Mouse (Mus musculus) left cerebral cortex, postnatal 10 days (tissue): ENCODE results near the gene Chpt1. TPM values are rescaled to one million over a fixed set of nuclear protein-coding genes. Genes with fewer than 3 reads are reported as not detected.
A peak's percentile ranks its signal among the peaks of the same experiment; 100 is the strongest.
"Not testable (repeated sequence)": the region's sequence is repeated elsewhere in the genome, so short reads cannot be mapped to it uniquely, and the experiment has no call there.

ENCODE experiments used
- DNase-seq, 2 experiments: peaks; one replicate each; pipeline ENCODE4 v3.0.0; 2021 to 2022; ENCODE audit warnings: low spot score in 2 of 2, mixed read lengths in 1 of 2; ENCODE audit errors: extremely low spot score in 1 of 2
- intact Hi-C: fragments of 180-260 bp; cut with DNase I; formaldehyde crosslinking; loops from one replicate; pipeline ENCODE4 v1.15.1; 2025
- total RNA-seq, 2 experiments: library from RNA; stranded (reverse); gene quantifications; 2 replicates each; pipeline ENCODE4 v1.2.3; 2021

Gene Chpt1
- 10 to 100 TPM; 25.2 to 28.2 TPM for total RNA-seq

GRCm38 (mm10) chr10:88503421-88504314, at the start of gene Chpt1:
Gene Chpt1, minus strand, starts transcription at chr10:88504073.
- peak; percentile 62 to 92 for DNase-seq
- intact Hi-C loops: no loop called here

DNA sequence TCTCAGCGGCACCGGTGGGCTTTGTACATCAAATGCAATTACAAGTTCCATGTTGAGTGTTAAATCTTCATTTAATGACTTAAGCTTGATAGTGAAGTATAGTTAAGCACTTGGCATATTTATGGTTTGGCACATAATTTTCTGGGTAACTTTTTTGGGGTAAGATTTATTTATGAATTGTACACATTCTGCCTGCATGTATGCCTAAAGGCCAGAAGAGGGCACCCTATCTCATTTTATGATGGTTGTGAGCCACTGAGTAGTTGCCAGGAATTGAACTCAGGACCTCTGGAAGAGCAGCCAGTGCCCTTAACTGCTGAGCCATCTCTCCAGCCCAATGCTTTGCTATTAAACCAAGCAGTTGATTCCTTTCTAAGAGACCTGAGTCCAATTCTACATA, 48.9 kb upstream of the Chpt1 start:
- no peak for DNase-seq
- intact Hi-C loops: no loop called here

DNA sequence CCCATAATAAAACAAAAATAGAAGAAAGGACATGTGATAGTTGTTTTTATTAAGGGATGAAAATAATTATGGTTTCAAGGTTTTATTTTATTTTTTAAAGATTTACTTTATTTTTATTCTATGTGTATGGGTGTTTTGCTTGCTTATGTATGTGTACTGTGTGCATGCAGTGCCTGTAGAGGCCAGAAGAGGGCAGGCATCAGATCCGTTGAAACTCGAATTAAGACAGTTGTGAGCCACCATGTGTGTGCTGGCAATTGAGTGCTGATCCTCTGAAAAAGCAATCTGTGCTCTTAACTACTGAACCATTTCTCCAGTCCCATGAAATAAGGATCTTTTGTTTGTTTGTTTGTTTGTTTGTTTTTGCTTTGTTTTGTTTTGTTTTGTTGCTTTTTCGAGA, 46.4 kb upstream of the Chpt1 start:
- no peak for DNase-seq
- intact Hi-C loops: no loop called here

- no peak for DNase-seq
- intact Hi-C loops: no loop called here
Measured at GRCm38 (mm10) chr10:88547635-88548034, 43.8 kb upstream of the Chpt1 start.

DNA sequence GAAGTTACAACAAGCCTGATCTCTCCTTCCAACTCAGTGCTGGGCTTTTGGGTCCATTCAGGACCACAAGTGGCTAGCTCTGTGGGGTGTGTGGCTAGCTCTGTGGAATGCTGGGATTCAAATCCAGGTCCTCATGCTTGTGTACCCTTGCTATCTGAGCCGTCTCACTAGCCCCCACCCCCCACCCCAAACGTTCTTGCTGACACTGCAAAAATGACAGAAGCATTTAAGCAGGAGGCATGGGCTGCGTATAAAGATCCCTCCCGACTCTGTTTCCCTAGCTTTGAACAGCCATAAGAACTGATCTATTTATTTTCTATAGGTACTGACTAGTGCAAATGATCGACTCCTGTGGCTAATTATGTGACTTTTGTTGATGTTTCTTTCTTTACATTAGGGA, 26.8 kb upstream of the Chpt1 start:
- no peak for DNase-seq
- intact Hi-C loops: no loop called here

DNA sequence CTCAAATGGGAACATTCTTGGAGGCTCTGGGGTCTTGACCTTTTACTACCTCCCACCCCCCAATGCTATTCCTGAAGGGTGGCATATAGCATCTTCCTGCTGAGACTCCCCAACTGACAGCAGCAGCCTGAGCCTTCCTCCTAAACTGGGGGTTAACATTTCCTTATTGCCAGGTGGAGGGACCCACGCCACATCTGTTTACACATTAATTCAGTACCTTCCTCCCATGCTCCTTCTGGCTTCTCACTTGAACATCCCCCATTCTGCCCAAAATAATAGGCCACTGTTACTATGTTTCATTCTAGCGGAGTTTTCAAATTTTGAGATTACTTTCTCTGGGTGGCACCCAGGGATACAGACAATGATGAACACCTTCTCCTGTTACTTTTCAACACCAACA, 20.1 kb upstream of the Chpt1 start:
- no peak for DNase-seq

GRCm38 (mm10) chr10:88523212-88523611, 19.3 kb upstream of the Chpt1 start:
- intact Hi-C loops: no loop called here
- no peak for DNase-seq

More for the DNA sequence above, 20.1 kb upstream of the Chpt1 start:
- intact Hi-C loops: no loop called here

DNA sequence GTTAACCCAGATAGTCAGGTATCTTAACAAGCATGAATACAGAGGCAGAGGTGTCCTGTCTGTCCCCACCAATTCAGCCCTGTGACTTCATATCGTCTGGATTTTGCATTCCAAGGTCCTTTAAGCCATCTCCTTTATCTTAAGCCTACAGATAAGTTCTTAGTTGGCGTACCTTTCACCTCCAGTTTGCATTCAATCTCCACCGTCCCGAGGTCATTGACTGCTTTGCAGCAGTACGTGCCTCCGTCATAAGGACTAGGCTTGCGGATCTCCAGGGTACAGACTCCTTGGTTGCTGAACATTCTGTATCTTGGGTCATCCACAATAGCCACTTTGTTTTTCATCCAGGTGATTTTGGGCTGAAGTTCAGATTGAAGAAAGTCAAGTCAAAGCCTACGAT, 18.9 kb upstream of the Chpt1 start:
- intact Hi-C loops: no loop called here
- no peak for DNase-seq

DNA sequence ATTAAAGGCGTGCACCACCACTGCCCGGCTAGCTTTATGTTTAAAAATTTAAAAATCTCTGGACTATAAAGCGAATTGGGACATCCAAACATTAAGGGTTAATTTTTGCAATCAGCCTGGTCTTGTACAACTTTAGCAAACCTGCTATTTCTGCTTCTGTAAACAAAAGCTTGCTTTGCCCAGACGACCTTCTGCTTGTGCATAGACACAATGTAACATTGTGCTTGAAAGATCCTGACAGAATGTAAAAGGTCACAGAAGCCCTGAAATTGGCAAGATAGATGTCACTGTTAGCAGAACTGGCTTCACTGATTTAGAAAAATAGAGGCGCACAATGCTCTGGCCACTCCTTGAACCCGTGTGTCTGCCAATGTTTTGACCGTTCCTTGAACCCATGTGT, 11.2 kb upstream of the Chpt1 start:
- intact Hi-C loops, DNase-seq: not testable (repeated sequence)

DNA sequence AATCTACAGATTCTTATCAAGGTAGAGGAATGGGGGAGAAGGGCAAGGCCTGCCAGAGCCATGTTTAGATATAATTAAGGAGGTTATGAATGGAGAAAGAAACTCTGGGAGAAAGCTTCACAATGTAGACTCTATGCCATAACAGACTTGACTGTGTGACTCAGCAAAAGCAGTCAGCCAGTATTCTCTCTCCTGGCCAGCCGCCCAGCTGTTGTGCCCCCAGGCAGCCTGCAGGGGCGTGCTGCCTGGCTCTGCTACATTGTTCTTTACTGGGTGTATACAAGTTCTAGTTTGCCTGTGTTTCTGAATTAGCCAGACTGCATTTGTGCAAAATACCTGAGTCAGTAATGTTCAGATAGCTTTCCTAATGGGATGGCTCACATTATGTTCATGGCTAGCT, 10.6 kb upstream of the Chpt1 start:
- intact Hi-C loops: no loop called here
- peak in 1 of 2 experiments; percentile 78 for DNase-seq

DNA sequence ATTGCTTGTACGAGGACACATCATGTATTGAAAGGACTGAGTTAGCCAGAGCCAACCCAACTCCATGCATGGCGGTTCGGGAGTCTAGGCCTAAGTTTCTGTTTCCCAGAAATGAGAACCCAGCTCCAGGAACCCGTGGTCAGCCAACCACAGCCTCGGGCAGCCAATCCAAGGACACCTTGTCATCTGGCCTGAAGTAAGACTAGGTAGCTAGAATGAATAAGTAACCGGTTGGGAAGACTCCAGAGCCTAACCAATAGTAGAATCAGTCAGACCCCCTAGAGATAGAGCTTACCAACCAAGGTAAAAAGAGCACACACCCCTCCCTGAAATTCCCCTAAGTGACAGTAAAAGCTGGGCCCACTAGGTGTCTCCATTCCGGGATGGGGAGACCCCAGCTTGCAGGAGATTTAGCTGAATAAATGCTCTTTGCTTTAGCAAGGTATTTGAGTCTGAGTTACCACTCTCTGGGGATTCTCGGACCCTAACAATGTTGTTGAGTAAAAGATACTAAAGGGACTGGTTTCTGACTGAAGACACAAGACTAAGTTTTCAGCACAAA, 9.8 kb upstream of the Chpt1 start:
- intact Hi-C loops: no loop called here
- no peak for DNase-seq

- intact Hi-C loops: no loop called here
Measured at GRCm38 (mm10) chr10:88511355-88511754, 7.5 kb upstream of the Chpt1 start.

DNA sequence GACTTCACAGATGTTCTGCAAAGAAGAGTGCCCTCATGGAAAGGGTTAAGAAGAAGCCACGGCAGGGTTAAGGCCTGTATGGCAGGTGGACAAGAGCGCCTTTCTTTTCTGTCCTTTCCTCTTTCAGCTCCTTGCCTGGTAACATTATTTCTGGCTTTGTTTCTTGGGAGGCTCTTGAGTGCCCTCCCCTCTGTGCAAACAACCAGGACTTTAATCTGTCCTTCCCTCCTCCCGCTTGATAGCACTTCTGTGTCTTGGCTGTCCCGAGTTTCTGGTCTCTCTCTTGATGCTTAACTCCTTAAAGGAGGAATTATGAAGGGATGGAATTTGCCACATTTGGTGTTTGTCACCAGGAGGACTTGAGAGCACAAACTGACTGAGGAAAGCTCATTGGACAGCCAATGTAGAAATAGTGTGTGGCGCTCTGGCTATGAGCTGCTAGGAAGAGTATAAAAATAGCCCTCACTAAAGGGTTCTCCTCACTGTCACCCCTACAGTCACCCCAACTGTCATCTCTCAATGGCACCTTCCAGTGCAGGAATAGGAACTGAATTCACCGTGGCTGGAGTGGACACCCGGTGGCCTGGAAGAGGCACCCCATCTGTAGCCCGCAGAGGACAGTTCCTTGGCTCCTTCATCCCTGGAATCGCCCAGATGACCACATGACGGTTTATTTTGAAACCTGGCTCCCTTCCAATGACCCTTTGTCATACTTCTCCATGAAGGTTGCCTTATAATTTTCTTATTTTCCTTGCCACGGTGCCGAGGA, 6.8 kb upstream of the Chpt1 start:
- intact Hi-C loops: no loop called here
- no peak for DNase-seq

More at GRCm38 (mm10) chr10:88511355-88511754, 7.5 kb upstream of the Chpt1 start:
- no peak for DNase-seq

DNA sequence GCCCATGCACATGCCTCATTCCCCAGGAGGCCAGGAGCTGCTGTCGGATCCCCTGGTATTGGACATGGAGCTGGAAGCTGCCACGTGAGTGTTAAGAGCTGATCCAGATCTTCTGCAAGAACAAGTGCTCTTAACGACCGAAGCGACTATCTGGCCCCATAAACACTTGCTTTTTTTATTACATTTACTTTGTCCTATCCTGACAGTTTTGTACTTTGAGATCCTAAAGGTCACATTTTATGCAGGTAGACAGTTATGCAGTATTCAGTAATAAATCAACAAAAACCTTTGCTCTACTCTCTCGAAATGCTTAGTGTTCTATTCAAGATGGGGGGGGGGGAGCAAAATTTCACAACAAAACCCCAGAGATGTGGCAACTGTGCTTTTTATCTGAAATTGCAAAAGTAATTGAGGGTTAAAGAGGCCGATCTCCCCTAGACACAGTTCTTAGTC, 3.8 kb upstream of the Chpt1 start:
- intact Hi-C loops: no loop called here
- DNase-seq: no peak

DNA sequence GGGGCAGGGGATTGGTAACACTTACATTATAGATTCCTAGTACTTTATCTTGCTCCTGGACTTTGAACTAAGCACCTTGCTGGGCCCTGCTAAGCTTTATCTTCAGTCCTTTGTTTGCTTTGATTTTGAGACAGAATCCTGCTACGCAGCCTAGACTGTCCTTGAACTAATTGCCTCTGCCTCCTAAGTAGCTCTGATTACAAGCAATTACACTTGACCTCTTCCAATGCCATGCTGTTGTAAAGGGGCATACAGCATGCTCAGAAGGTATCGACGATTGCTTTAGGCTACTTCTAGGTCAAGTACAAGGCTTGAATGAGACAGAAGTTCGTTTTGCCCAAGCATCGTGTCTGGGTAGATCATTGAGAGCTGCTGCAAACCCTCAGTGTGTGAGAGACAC, 1.4 kb upstream of the Chpt1 start:
- DNase-seq: no peak
- intact Hi-C loops: no loop called here

GRCm38 (mm10) chr10:88504481-88504880, 608 bp upstream of the Chpt1 start:
- intact Hi-C loops: no loop called here

DNA sequence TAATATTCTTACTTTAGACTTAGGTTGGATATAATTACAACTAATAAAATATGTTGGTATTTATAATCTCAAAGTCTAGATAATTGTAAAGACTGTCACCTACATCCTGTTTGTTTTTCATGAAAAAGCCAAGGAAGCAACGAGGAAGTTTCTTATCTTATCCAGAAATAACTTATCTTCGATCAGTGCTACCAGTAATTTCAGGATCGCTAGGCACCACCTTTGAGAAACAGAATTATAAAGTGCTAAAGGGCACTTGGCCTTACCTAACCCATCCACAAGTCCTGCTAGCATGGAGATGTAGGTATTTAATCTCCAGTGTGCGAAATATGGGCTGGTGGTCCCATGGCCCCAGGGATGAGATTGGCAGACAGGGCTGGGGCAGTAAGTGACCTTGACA, 954 bp downstream of the Chpt1 start:
- intact Hi-C loops: no loop called here
- no peak for DNase-seq

More at GRCm38 (mm10) chr10:88504481-88504880, 608 bp upstream of the Chpt1 start:
- DNase-seq: no peak

- intact Hi-C loops: no loop called here
- no peak for DNase-seq
Measured at GRCm38 (mm10) chr10:88501886-88502765, 1.7 kb downstream of the Chpt1 start.

- no peak for DNase-seq
- intact Hi-C loops: no loop called here
Measured at GRCm38 (mm10) chr10:88501370-88501769, 2.5 kb downstream of the Chpt1 start.
